In the genomic region with DNA sequence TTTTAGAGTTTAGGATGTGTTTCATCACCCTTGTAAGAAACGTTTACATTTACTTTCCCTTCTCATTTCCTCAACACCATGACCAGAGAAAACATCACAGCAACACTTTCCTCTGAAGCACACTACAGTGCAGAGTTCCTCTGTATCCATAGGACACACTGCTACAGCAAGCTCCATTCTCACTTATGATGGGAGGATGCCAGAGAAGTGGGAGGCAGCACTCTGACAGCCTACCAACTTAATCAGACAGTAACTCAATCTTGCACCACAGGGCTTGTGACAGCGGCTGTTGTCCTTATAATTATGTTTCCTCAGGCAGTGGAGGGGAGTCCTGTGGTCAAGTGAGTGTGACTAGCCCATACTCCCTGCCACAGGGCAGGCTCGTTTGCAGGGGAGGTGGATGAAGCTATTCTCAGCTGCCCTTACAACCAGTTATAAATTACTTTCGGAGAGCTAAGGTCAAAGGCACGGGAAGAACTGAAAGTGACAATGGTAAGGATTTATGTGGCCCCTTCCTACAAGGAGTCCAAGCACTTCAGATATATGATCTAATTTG, we compare ENCODE assay signal across 15 mouse cellular contexts.
DNase-seq lines count a peak whose midpoint lies in the region; ATAC-seq and TF ChIP-seq lines count a peak whose summit lies in the region.
"Had no signal": no experiment of that assay in that cellular context is flagged by ENCODE, and none has a peak within 500 bp of the region (broad histone marks: within the 10 kb centered on the region; RNA-seq: fewer than 3 reads in every experiment).

No protein-coding gene starts in this region.

- H3K4me2 ChIP-seq in hindbrain, embryonic 16.5 days (ENCODE audit: low read length), result no peak overlapping the region
- H3K4me2 ChIP-seq in hindbrain, postnatal 0 days (ENCODE audit: low read depth, low read length), result no peak overlapping the region
- H3K4me2 ChIP-seq in midbrain, embryonic 12.5 days (replicated peaks), result no peak overlapping the region
- no peak overlapping the region for H3K4me2 ChIP-seq in midbrain, postnatal 0 days (ENCODE audit: low read depth, low read length, poor library complexity, severe bottlenecking)
- H3K4me2 ChIP-seq: hindbrain, embryonic 15.5 days; liver, embryonic 13.5 days had no signal

- 0 out of 2 replicates have a peak, but pooled peaks have one; percentile 34 for ATAC-seq in hindbrain, embryonic 16.5 days
- ATAC-seq in hindbrain, postnatal 0 days, result no peak
- ATAC-seq in midbrain, embryonic 12.5 days (ENCODE audit: low FRiP score, low read depth), result peak; percentile 19; the same call in 1 of the 2 replicates
- no peak for ATAC-seq in midbrain, postnatal 0 days (ENCODE audit: low FRiP score)
- no peak for ATAC-seq in erythroid progenitor cell, adult 5-6 weeks (replicated peaks; ENCODE audit: low FRiP score, poor library complexity, severe bottlenecking)
- ATAC-seq: forebrain, postnatal 0 days; lung, postnatal 0 days had no signal

- no peak for DNase-seq in hindbrain, postnatal 0 days (ENCODE audit: low spot score)
- no peak for DNase-seq in midbrain, postnatal 0 days (ENCODE audit: low spot score)
- peak; percentile 1 for DNase-seq in embryo, embryonic 9.5 days (ENCODE audit: extremely low spot score)
- DNase-seq in right cerebral cortex, postnatal 36 days (ENCODE audit: low spot score in 2 of 2), result peak; percentile 2 to 32
- DNase-seq: adrenal gland, postnatal 10 days; cerebellum, postnatal 25 days; forebrain, postnatal 0 days; liver, embryonic 13.5 days had no signal

- H3K27me3 ChIP-seq in hindbrain, embryonic 16.5 days (replicated peaks; ENCODE audit: control insufficient read depth, insufficient read depth, low read length), result no peaks in the 10 kb centered on the region
- no peaks in the 10 kb centered on the region for H3K27me3 ChIP-seq in hindbrain, postnatal 0 days (ENCODE audit: insufficient read depth, low read length)
- H3K27me3 ChIP-seq in midbrain, embryonic 12.5 days, result no peaks in the 10 kb centered on the region
- H3K27me3 ChIP-seq in midbrain, postnatal 0 days (ENCODE audit: insufficient read depth, low read length), result no peaks in the 10 kb centered on the region
- H3K27me3 ChIP-seq: hindbrain, embryonic 15.5 days; liver, embryonic 13.5 days; megakaryocyte, embryonic 14.5 days had no signal

- H3K9me3 ChIP-seq in hindbrain, embryonic 16.5 days (ENCODE audit: control insufficient read depth, low read length), result no peaks in the 10 kb centered on the region
- no peaks in the 10 kb centered on the region for H3K9me3 ChIP-seq in hindbrain, postnatal 0 days (ENCODE audit: low read length)
- H3K9me3 ChIP-seq in midbrain, embryonic 12.5 days, result no peaks in the 10 kb centered on the region
- no peaks in the 10 kb centered on the region for H3K9me3 ChIP-seq in midbrain, postnatal 0 days (ENCODE audit: low read length)
- H3K9me3 ChIP-seq: hindbrain, embryonic 15.5 days; liver, embryonic 13.5 days; megakaryocyte, embryonic 14.5 days had no signal

- no peak overlapping the region for H3K4me3 ChIP-seq in hindbrain, embryonic 16.5 days (ENCODE audit: low read length)
- no peak overlapping the region for H3K4me3 ChIP-seq in hindbrain, postnatal 0 days (ENCODE audit: low read length)
- H3K4me3 ChIP-seq in midbrain, embryonic 12.5 days, result no peak overlapping the region
- H3K4me3 ChIP-seq in midbrain, postnatal 0 days (ENCODE audit: low read depth, low read length), result no peak overlapping the region
- H3K4me3 ChIP-seq: hindbrain, embryonic 15.5 days; liver, embryonic 13.5 days had no signal

- 54% methylated on average over 5 of the region's 5 CpGs for WGBS in hindbrain, embryonic 16.5 days
- WGBS in hindbrain, postnatal 0 days, result 50% methylated on average over 5 of the region's 5 CpGs
- WGBS in midbrain, embryonic 12.5 days, result 61% methylated on average over 5 of the region's 5 CpGs
- 56% methylated on average over 5 of the region's 5 CpGs for WGBS in midbrain, postnatal 0 days

- H3K27ac ChIP-seq in hindbrain, embryonic 16.5 days (ENCODE audit: low read depth, low read length), result no peak overlapping the region
- H3K27ac ChIP-seq in hindbrain, postnatal 0 days, result no peak overlapping the region
- H3K27ac ChIP-seq in midbrain, embryonic 12.5 days (replicated peaks), result no peak overlapping the region
- H3K27ac ChIP-seq in midbrain, postnatal 0 days (ENCODE audit: low read depth, low read length), result no peak overlapping the region
- H3K27ac ChIP-seq: hindbrain, embryonic 15.5 days; liver, embryonic 13.5 days had no signal

- TF ChIP-seq CTCF in hindbrain, postnatal 0 days (IDR thresholded peaks at IDR 0.05; ENCODE audit: low read depth), result no peak
- TF ChIP-seq CTCF in midbrain, postnatal 0 days (IDR thresholded peaks at IDR 0.05), result no peak

- no peaks in the 10 kb centered on the region for H3K4me1 ChIP-seq in hindbrain, embryonic 16.5 days (ENCODE audit: control insufficient read depth, insufficient read depth, low read depth, low read length)
- H3K4me1 ChIP-seq in hindbrain, postnatal 0 days (ENCODE audit: insufficient read depth, low read length), result no peaks in the 10 kb centered on the region
- no peaks in the 10 kb centered on the region for H3K4me1 ChIP-seq in midbrain, embryonic 12.5 days
- no peaks in the 10 kb centered on the region for H3K4me1 ChIP-seq in midbrain, postnatal 0 days (ENCODE audit: insufficient read depth, low read length)
- H3K4me1 ChIP-seq: hindbrain, embryonic 15.5 days; liver, embryonic 13.5 days; megakaryocyte, embryonic 14.5 days had no signal

- no peaks in the 10 kb centered on the region for H3K36me3 ChIP-seq in hindbrain, embryonic 16.5 days (ENCODE audit: control insufficient read depth, insufficient read depth, low read length)
- no peaks in the 10 kb centered on the region for H3K36me3 ChIP-seq in hindbrain, postnatal 0 days (ENCODE audit: insufficient read depth, low read length)
- no peaks in the 10 kb centered on the region for H3K36me3 ChIP-seq in midbrain, embryonic 12.5 days
- H3K36me3 ChIP-seq in midbrain, postnatal 0 days (ENCODE audit: insufficient read depth, low read length), result no peaks in the 10 kb centered on the region
- H3K36me3 ChIP-seq: G1E; hindbrain, embryonic 15.5 days; liver, embryonic 13.5 days had no signal

- no peak overlapping the region for H3K9ac ChIP-seq in hindbrain, embryonic 16.5 days (ENCODE audit: low read depth, low read length)
- H3K9ac ChIP-seq in hindbrain, postnatal 0 days (replicated peaks; ENCODE audit: low read length), result no peak overlapping the region
- H3K9ac ChIP-seq in midbrain, embryonic 12.5 days (replicated peaks), result no peak overlapping the region
- no peak overlapping the region for H3K9ac ChIP-seq in midbrain, postnatal 0 days (replicated peaks; ENCODE audit: low read length, poor library complexity, severe bottlenecking)
- H3K9ac ChIP-seq: forebrain, postnatal 0 days; hindbrain, embryonic 15.5 days; liver, embryonic 13.5 days had no signal

Comparison
In these comparisons a context has a peak if more than half of its experiments do, and no peak if none do; other contexts are left out.
1. ATAC-seq: peak in hindbrain, embryonic 16.5 days (single experiment) and midbrain, embryonic 12.5 days (single experiment); none in hindbrain, postnatal 0 days (single experiment), midbrain, postnatal 0 days (single experiment) and erythroid progenitor cell, adult 5-6 weeks (single experiment).
2. DNase-seq: peak in embryo, embryonic 9.5 days (single experiment) and right cerebral cortex, postnatal 36 days (2 of 2); none in hindbrain, postnatal 0 days (single experiment) and midbrain, postnatal 0 days (single experiment).